Mouse (Mus musculus) forebrain, postnatal 0 days (tissue): Measurements from ENCODE around the gene Tmem201. TPM values are rescaled to one million over a fixed set of nuclear protein-coding genes. Genes with fewer than 3 reads are reported as not detected.
"Not testable (repeated sequence)": the region's sequence is repeated elsewhere in the genome, so short reads cannot be mapped to it uniquely, and the experiment has no call there.

ENCODE experiments used
- ATAC-seq: fragments of 200-750 bp; cut with Nextera tagmentation; 2 replicates; pipeline ENCODE4 v1.8.0; 2017; ENCODE audit warnings: mild to moderate bottlenecking, moderate library complexity
- DNase-seq: peaks from one replicate; pipeline ENCODE4 v3.0.0-alpha.2; 2015
- H3K27ac ChIP-seq: fragments of 300-500 bp; sonication (generic); 2 replicates; pipeline ENCODE4 v1.5.1; 2014; ENCODE audit warnings: low read depth, mild to moderate bottlenecking, antibody characterized with exemption, low read length, moderate library complexity, mixed read lengths
- H3K27me3 ChIP-seq: fragments of 300-500 bp; sonication (generic); 2 replicates; pipeline ENCODE4 v1.6.1; 2014; ENCODE audit warnings: mild to moderate bottlenecking, low read length, mixed read lengths; ENCODE audit not compliant: insufficient read depth
- H3K36me3 ChIP-seq: fragments of 300-500 bp; sonication (generic); 2 replicates; pipeline ENCODE4 v1.6.1; 2014; ENCODE audit warnings: mild to moderate bottlenecking, moderate library complexity; ENCODE audit not compliant: insufficient read depth
- H3K4me1 ChIP-seq: fragments of 300-500 bp; sonication (generic); 2 replicates; pipeline ENCODE4 v1.6.1; 2014; ENCODE audit warnings: antibody characterized with exemption; ENCODE audit not compliant: insufficient read depth
- H3K4me2 ChIP-seq: fragments of 300-500 bp; sonication (generic); 2 replicates; pipeline ENCODE4 v1.6.1; 2014; ENCODE audit warnings: low read depth, mild to moderate bottlenecking, moderate library complexity
- H3K4me3 ChIP-seq: fragments of 300-500 bp; sonication (generic); 2 replicates; pipeline ENCODE4 v1.5.1; 2014; ENCODE audit warnings: low read depth, low read length, mixed read lengths
- H3K9ac ChIP-seq: fragments of 300-500 bp; sonication (generic); 2 replicates; pipeline ENCODE4 v1.6.1; 2014; ENCODE audit warnings: mild to moderate bottlenecking
- H3K9me3 ChIP-seq: fragments of 300-500 bp; sonication (generic); 2 replicates; pipeline ENCODE4 v1.6.1; 2016; ENCODE audit warnings: low read length
- CTCF ChIP-seq: sonication (generic); IDR thresholded peaks from 2 replicates; pipeline ENCODE4 v1.5.1; 2016; ENCODE audit warnings: antibody characterized with exemption, control low read depth, low read depth
- whole genome bisulfite sequencing: fragments of 180-500 bp; shearing (Covaris S2); extraction: QIAGEN DNeasy Blood & Tissue Kit; methylation state at CpG from one replicate; pipeline ENCODE4 v1.1.7; 2014; 5-methylcytosine and 5-hydroxymethylcytosine counted together
- polyA plus RNA-seq: library from polyadenylated mRNA; unstranded; fragments of >200 nt; fragmentation: Nextera tagmentation; extraction: Ambion mirVana; gene quantifications from 2 replicates; pipeline ENCODE4 v1.2.1, GENCODE M21; 2015
- total RNA-seq: library from RNA; depleted of rRNA; stranded (reverse); fragments of >200 nt; gene quantifications from 2 replicates; pipeline ENCODE4 v1.2.3, GENCODE M21; 2014

Tmem201 gene
- total and polyA plus RNA-seq, 2 experiments from 2014 or later: 39.6 to 50.7 TPM

DNA sequence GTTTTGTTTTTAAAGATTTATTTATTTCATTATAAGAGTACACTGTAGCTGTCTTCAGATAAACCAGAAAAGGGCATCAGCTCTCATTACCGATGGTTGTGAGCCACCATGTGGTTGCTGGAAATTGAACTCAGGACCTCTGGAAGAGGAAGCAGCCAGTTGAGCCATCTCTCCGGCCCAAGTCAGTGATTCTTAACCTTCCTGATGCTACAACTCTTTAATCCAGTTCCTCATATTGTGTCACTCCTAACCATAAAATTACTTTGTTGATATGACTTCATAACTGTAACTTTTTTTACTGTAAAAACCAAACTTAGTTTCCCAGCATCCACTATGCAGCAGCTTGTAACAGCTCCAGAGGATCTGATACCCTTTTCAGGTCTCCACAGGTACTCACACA lies 25.5 kb upstream of the Tmem201 start:
- WGBS: 87% methylated on average over 2 of the region's 2 CpGs
- H3K27ac ChIP-seq: no peak overlapping the region
- no peaks in the 10 kb centered on the region; the same call in 1 of the 2 replicates for H3K36me3 ChIP-seq

DNA sequence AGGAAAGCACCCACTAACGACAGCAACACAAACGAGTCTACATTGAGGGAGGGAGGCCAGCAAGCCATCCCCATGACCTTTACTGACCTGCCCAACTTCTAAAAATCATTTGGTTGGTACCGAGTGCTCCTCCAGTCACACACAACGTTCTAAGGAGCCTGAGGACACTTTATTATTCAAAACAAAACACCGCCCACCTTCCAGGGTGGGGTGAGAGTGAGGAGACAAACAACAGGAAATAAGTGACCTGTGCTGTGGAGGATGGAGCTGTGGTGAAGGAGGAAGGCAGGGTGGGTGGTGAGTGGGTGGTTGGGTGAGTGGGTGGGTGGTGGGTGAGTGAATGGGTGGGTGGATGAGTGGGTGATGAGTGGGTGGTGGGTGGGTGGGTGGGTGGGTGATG lies 21.7 kb upstream of the Tmem201 start:
- Histone ChIP-seq H3K4me2 (no peak overlapping the region), H3K27ac (no peak overlapping the region), H3K36me3 (peaks cover 3% of the 10 kb centered on the region), H3K9ac (no peak overlapping the region), H3K4me1 (no peaks in the 10 kb centered on the region), H3K27me3 (no peaks in the 10 kb centered on the region), H3K9me3 (no peaks in the 10 kb centered on the region), H3K4me3 (no peak overlapping the region)
- 59% methylated on average over 5 of the region's 5 CpGs for WGBS
- ATAC-seq (no peak), DNase-seq (no peak)
- TF ChIP-seq CTCF: no peak

More for the DNA sequence above, 25.5 kb upstream of the Tmem201 start:
- no peak for ATAC-seq
- Histone ChIP-seq H3K9me3 (no peaks in the 10 kb centered on the region), H3K4me2 (no peak overlapping the region), H3K27me3 (no peaks in the 10 kb centered on the region), H3K4me3 (no peak overlapping the region), H3K4me1 (no peaks in the 10 kb centered on the region), H3K9ac (no peak overlapping the region)
- DNase-seq: no peak
- no peak for TF ChIP-seq CTCF

- TF ChIP-seq CTCF: no peak
- Histone ChIP-seq H3K4me2 (no peak overlapping the region), H3K9me3 (no peaks in the 10 kb centered on the region), H3K9ac (no peak overlapping the region), H3K36me3 (peaks cover 9% of the 10 kb centered on the region), H3K27me3 (no peaks in the 10 kb centered on the region), H3K27ac (no peak overlapping the region), H3K4me1 (no peaks in the 10 kb centered on the region), H3K4me3 (no peak overlapping the region)
- 78% methylated on average over 6 of the region's 6 CpGs for WGBS
- ATAC-seq (no peak), DNase-seq (no peak)
These were observed 20.6 kb upstream of the Tmem201 start for GRCm38 (mm10) chr4:149758423-149758822.

DNA sequence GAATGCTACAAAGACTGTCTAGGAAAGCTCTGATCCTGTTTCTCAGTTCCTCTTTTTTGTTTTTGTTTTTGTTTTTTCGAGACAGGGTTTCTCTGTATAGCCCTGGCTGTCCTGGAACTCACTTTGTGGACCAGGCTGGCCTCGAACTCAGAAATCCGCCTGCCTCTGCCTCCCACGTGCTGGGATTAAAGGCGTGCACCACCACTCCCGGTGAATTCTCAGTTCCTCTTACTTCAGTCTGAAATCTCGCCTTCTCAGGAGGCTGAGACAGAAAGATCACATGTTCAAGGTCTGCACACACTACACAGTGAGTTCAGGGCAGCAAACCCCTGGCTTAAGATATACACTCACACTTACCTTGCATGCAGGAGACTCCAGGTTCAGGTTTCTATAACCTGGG lies 18.7 kb upstream of the Tmem201 start:
- not testable (repeated sequence) for H3K4me1 ChIP-seq, ATAC-seq, DNase-seq, H3K9ac ChIP-seq, H3K27ac ChIP-seq, H3K4me2 ChIP-seq, H3K9me3 ChIP-seq, H3K4me3 ChIP-seq, H3K27me3 ChIP-seq
- WGBS: 89% methylated on average over 7 of the region's 7 CpGs
- peaks cover 14% of the 10 kb centered on the region for H3K36me3 ChIP-seq

GRCm38 (mm10) chr4:149752836-149753235 lies 15.0 kb upstream of the Tmem201 start:
- H3K4me1 ChIP-seq: no peaks in the 10 kb centered on the region
- no peak for ATAC-seq
- WGBS: 73% methylated on average over 3 of the region's 3 CpGs

GRCm38 (mm10) chr4:149752124-149752799 lies 14.4 kb upstream of the Tmem201 start:
- no peaks in the 10 kb centered on the region for H3K27me3 ChIP-seq
- ATAC-seq (0 out of 2 replicates have a peak, but pooled peaks have one; percentile 62), DNase-seq (peak; percentile 76)
- no peak overlapping the region for H3K4me2 ChIP-seq
- H3K36me3 ChIP-seq: peaks cover 12% of the 10 kb centered on the region
- peak; percentile 86 for TF ChIP-seq CTCF
- H3K4me3 ChIP-seq: no peak overlapping the region
- H3K9me3 ChIP-seq: no peaks in the 10 kb centered on the region
- no peaks in the 10 kb centered on the region for H3K4me1 ChIP-seq
- H3K9ac ChIP-seq: no peak overlapping the region
- H3K27ac ChIP-seq: no peak overlapping the region
- 24% methylated on average over 17 of the region's 17 CpGs for WGBS

More at GRCm38 (mm10) chr4:149752836-149753235, 15.0 kb upstream of the Tmem201 start:
- H3K27me3 ChIP-seq: no peaks in the 10 kb centered on the region
- no peak overlapping the region for H3K9ac ChIP-seq
- H3K4me3 ChIP-seq: no peak overlapping the region
- no peak for TF ChIP-seq CTCF
- H3K36me3 ChIP-seq: peaks cover 14% of the 10 kb centered on the region
- DNase-seq: no peak
- H3K4me2 ChIP-seq: no peak overlapping the region
- H3K9me3 ChIP-seq: no peaks in the 10 kb centered on the region
- H3K27ac ChIP-seq: no peak overlapping the region

DNA sequence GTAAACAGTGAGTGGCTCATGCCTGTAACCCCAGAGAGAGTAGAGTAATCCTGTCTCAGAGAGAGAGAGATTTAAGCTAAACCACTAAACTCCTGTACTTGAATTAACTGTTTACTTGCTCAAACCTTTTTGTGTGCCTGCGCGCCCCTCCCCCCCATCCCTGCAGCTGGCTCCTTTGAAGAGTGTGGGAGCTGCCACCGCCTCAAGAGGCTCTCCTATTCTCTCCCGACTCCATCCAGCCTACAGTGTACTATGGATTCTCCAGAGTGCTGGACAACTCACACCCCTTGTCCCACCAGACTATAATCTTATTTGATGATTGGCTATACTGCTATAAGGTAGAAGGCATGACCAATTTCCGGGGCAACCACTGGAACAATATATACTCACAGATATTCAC lies 12.8 kb upstream of the Tmem201 start:
- TF ChIP-seq CTCF: no peak
- Histone ChIP-seq H3K27ac (no peak overlapping the region), H3K4me3 (no peak overlapping the region), H3K4me2 (no peak overlapping the region), H3K9me3 (no peaks in the 10 kb centered on the region), H3K27me3 (no peaks in the 10 kb centered on the region), H3K36me3 (peaks cover 10% of the 10 kb centered on the region; the same call in 1 of the 2 replicates), H3K4me1 (no peaks in the 10 kb centered on the region), H3K9ac (no peak overlapping the region)
- DNase-seq (no peak), ATAC-seq (no peak)
- 35% methylated on average over 5 of the region's 5 CpGs for WGBS

GRCm38 (mm10) chr4:149749663-149750015 lies 11.8 kb upstream of the Tmem201 start:
- 92% methylated on average over 3 of the region's 3 CpGs for WGBS
- not testable (repeated sequence) for H3K4me3 ChIP-seq, H3K27me3 ChIP-seq, DNase-seq, H3K4me2 ChIP-seq, H3K27ac ChIP-seq, H3K9ac ChIP-seq, H3K4me1 ChIP-seq, H3K9me3 ChIP-seq, ATAC-seq
- H3K36me3 ChIP-seq: peaks cover 15% of the 10 kb centered on the region
